17 mouse cellular contexts compared by ENCODE assay signal in genomic region chr15:80031133-80031532, GRCm38 (mm10). TPM values are rescaled to one million over a fixed set of nuclear protein-coding genes. Genes with fewer than 3 reads are reported as not detected.
DNase-seq lines count a peak whose midpoint lies in the region; ATAC-seq and TF ChIP-seq lines count a peak whose summit lies in the region.
"Had no signal": no experiment of that assay in that cellular context is flagged by ENCODE, and none has a peak within 500 bp of the region (broad histone marks: within the 10 kb centered on the region; RNA-seq: fewer than 3 reads in every experiment).

No protein-coding gene starts in this region.

- H3K4me1 ChIP-seq in intestine, postnatal 0 days (replicated peaks; ENCODE audit: control insufficient read depth, insufficient read depth, low read length), result no peaks in the 10 kb centered on the region
- H3K4me1 ChIP-seq in intestine, embryonic 16.5 days (ENCODE audit: control insufficient read depth, insufficient read depth, low read length), result no peaks in the 10 kb centered on the region
- no peaks in the 10 kb centered on the region for H3K4me1 ChIP-seq in lung, postnatal 0 days (ENCODE audit: insufficient read depth, low read depth, low read length)
- no peaks in the 10 kb centered on the region; the same call in 1 of the 2 replicates for H3K4me1 ChIP-seq in small intestine, adult 2 months (ENCODE audit: control insufficient read depth, insufficient read depth, insufficient read length, low read length)

- H3K9me3 ChIP-seq in intestine, postnatal 0 days (ENCODE audit: control insufficient read depth), result no peaks in the 10 kb centered on the region
- no peaks in the 10 kb centered on the region for H3K9me3 ChIP-seq in intestine, embryonic 16.5 days (ENCODE audit: control insufficient read depth, low read length)
- no peaks in the 10 kb centered on the region for H3K9me3 ChIP-seq in lung, postnatal 0 days (ENCODE audit: low read length)
- H3K9me3 ChIP-seq: forebrain, embryonic 15.5 days had no signal

- H3K4me3 ChIP-seq in intestine, postnatal 0 days (ENCODE audit: low read depth, low read length), result no peak overlapping the region
- H3K4me3 ChIP-seq in intestine, embryonic 16.5 days (ENCODE audit: low read length), result no peak overlapping the region
- no peak overlapping the region for H3K4me3 ChIP-seq in lung, postnatal 0 days (ENCODE audit: low read depth, low read length)
- H3K4me3 ChIP-seq in small intestine, adult 2 months (ENCODE audit: low read depth, low read length), result no peak overlapping the region
- H3K4me3 ChIP-seq: forebrain, embryonic 15.5 days; heart, embryonic 12.5 days; hindbrain, embryonic 10.5 days; liver, embryonic 13.5 days had no signal

- H3K9ac ChIP-seq in intestine, postnatal 0 days (ENCODE audit: low read depth, low read length), result no peak overlapping the region
- no peak overlapping the region for H3K9ac ChIP-seq in intestine, embryonic 16.5 days (ENCODE audit: low read depth, low read length)
- H3K9ac ChIP-seq in lung, postnatal 0 days (replicated peaks; ENCODE audit: low read depth), result no peak overlapping the region
- H3K9ac ChIP-seq: forebrain, embryonic 15.5 days; heart, embryonic 12.5 days; liver, embryonic 13.5 days had no signal

- no peak for TF ChIP-seq EP300 in lung, postnatal 0 days (IDR thresholded peaks at IDR 0.05)

- peak; percentile 58 for TF ChIP-seq CTCF in intestine, postnatal 0 days (IDR thresholded peaks at IDR 0.05; ENCODE audit: low read depth)
- TF ChIP-seq CTCF in lung, postnatal 0 days (IDR thresholded peaks at IDR 0.05), result peak; percentile 48
- TF ChIP-seq CTCF in small intestine, adult 2 months (IDR thresholded peaks at IDR 0.05; ENCODE audit: extremely low read depth, insufficient read length, insufficient replicate concordance, low read depth, low read length), result peak; percentile 12; the same call in 1 of the 2 replicates

- no peaks in the 10 kb centered on the region for H3K36me3 ChIP-seq in intestine, postnatal 0 days (ENCODE audit: control insufficient read depth, insufficient read depth)
- H3K36me3 ChIP-seq in intestine, embryonic 16.5 days (ENCODE audit: control insufficient read depth, insufficient read depth, low read length), result no peaks in the 10 kb centered on the region
- no peaks in the 10 kb centered on the region for H3K36me3 ChIP-seq in lung, postnatal 0 days (ENCODE audit: insufficient read depth, low read length)
- no peaks in the 10 kb centered on the region for H3K36me3 ChIP-seq in small intestine, adult 2 months (ENCODE audit: control insufficient read depth, insufficient read depth, low read length)
- H3K36me3 ChIP-seq: forebrain, embryonic 15.5 days; heart, embryonic 12.5 days; hindbrain, embryonic 10.5 days; liver, embryonic 13.5 days had no signal

- no peak overlapping the region for H3K4me2 ChIP-seq in intestine, postnatal 0 days (replicated peaks; ENCODE audit: low read depth)
- H3K4me2 ChIP-seq in intestine, embryonic 16.5 days (ENCODE audit: low read depth, low read length), result no peak overlapping the region
- H3K4me2 ChIP-seq in lung, postnatal 0 days (replicated peaks; ENCODE audit: low read depth, low read length), result no peak overlapping the region
- H3K4me2 ChIP-seq: forebrain, embryonic 15.5 days; heart, embryonic 12.5 days; liver, embryonic 13.5 days had no signal

- no peak for TF ChIP-seq POLR2A in small intestine, adult 2 months (IDR thresholded peaks at IDR 0.05; ENCODE audit: low read depth, low read length)

- DNase-seq in lung, postnatal 0 days (ENCODE audit: low spot score), result no peak
- DNase-seq in lung, adult 18-20 months, result no peak
- peak; percentile 64 for DNase-seq in R1 (ENCODE audit: low read depth, low spot score)
- DNase-seq in thymus, postnatal 4 days, result no peak
- DNase-seq: adrenal gland, postnatal 10 days; cerebellum, adult 11 months; embryo, embryonic 11 days; gastrocnemius, postnatal 14 days; kidney, adult 11 months; liver, embryonic 13.5 days; right cerebral cortex, adult 18-20 months had no signal

- WGBS in intestine, postnatal 0 days, result 88% methylated on average over 4 of the region's 4 CpGs
- WGBS in intestine, embryonic 16.5 days, result 88% methylated on average over 4 of the region's 4 CpGs
- WGBS in lung, postnatal 0 days, result 91% methylated on average over 4 of the region's 4 CpGs
- 84% methylated on average over 4 of the region's 4 CpGs for WGBS in small intestine, adult 2 months

- no peak overlapping the region for H3K27ac ChIP-seq in intestine, postnatal 0 days (ENCODE audit: low read depth, low read length)
- no peak overlapping the region for H3K27ac ChIP-seq in intestine, embryonic 16.5 days (ENCODE audit: low read length)
- H3K27ac ChIP-seq in lung, postnatal 0 days (ENCODE audit: low read length), result no peak overlapping the region
- no peak overlapping the region for H3K27ac ChIP-seq in small intestine, adult 2 months (ENCODE audit: insufficient read depth, low read depth, low read length)
- H3K27ac ChIP-seq: forebrain, embryonic 15.5 days; hindbrain, embryonic 10.5 days; liver, embryonic 13.5 days had no signal

- ATAC-seq in intestine, postnatal 0 days, result no peak
- no peak for ATAC-seq in intestine, embryonic 16.5 days
- ATAC-seq in lung, postnatal 0 days, result no peak
- ATAC-seq: forebrain, embryonic 15.5 days had no signal

- no peaks in the 10 kb centered on the region for H3K27me3 ChIP-seq in intestine, postnatal 0 days (replicated peaks; ENCODE audit: control insufficient read depth, insufficient read depth, low read length)
- H3K27me3 ChIP-seq in intestine, embryonic 16.5 days (replicated peaks; ENCODE audit: control insufficient read depth, insufficient read depth, low read length), result no peaks in the 10 kb centered on the region
- no peaks in the 10 kb centered on the region for H3K27me3 ChIP-seq in lung, postnatal 0 days (replicated peaks; ENCODE audit: insufficient read depth, low read length)
- H3K27me3 ChIP-seq in small intestine, adult 2 months (ENCODE audit: control insufficient read depth, insufficient read depth, low read length), result no peaks in the 10 kb centered on the region
- H3K27me3 ChIP-seq: forebrain, embryonic 15.5 days; heart, embryonic 12.5 days had no signal

RNA-seq across cellular contexts. Expression of gene Pdgfb, which starts 16.4 kb away (rescaled TPM):
- 6.9 and 7.1 TPM in 2 replicates for polyA plus RNA-seq in intestine, postnatal 0 days (2015; fragmentation: Nextera tagmentation; extraction: Ambion mirVana)
- polyA plus RNA-seq in intestine, embryonic 16.5 days (2015; fragmentation: Nextera tagmentation; extraction: Ambion mirVana), result 7.0 and 8.3 TPM in 2 replicates
- 10.5 and 14.2 TPM in 2 replicates for polyA plus RNA-seq in lung, postnatal 0 days (2015; fragmentation: Nextera tagmentation; extraction: Ambion mirVana)
- 5.7 and 8.0 TPM in 2 replicates for polyA plus RNA-seq in small intestine, adult 2 months (2012; rRNA removed)
